Mouse (Mus musculus): ENCODE measurements around the gene 4931406C07Rik. TPM values are rescaled to one million over a fixed set of nuclear protein-coding genes. Genes with fewer than 3 reads are reported as not detected.

Gene 4931406C07Rik
- polyA plus RNA-seq, 1 experiment, result 5.2 TPM

GRCm38 (mm10) chr9:15297112-15297511, 9.1 kb downstream of the 4931406C07Rik start:
- Histone ChIP-seq H3K4me3 (replicated peaks) (no peak overlapping the region), H3K27me3 (replicated peaks) (no peaks in the 10 kb centered on the region), H3K36me3 (replicated peaks; ENCODE audit: low read length) (peaks cover 71% of the 10 kb centered on the region), H3K4me1 (peaks cover 47% of the 10 kb centered on the region), H3K9me3 (no peaks in the 10 kb centered on the region)
- TF ChIP-seq FLI1 (IDR thresholded peaks at IDR 0.05; ENCODE audit: low read length) (no peak), GATA1 (IDR thresholded peaks at IDR 0.05; ENCODE audit: borderline replicate concordance, low read length) (no peak)

GRCm38 (mm10) chr9:15289251-15289650, 17.0 kb downstream of the 4931406C07Rik start:
- Histone ChIP-seq H3K4me3 (replicated peaks) (peak overlapping the region; percentile 50), H3K27me3 (replicated peaks) (no peaks in the 10 kb centered on the region), H3K4me1 (peaks cover 69% of the 10 kb centered on the region), H3K36me3 (replicated peaks; ENCODE audit: low read length) (peaks cover 89% of the 10 kb centered on the region), H3K9me3 (no peaks in the 10 kb centered on the region)
- peak; percentile 96 for TF ChIP-seq GATA1 (IDR thresholded peaks at IDR 0.05; ENCODE audit: borderline replicate concordance, low read length)
- TF ChIP-seq FLI1 (IDR thresholded peaks at IDR 0.05; ENCODE audit: low read length), result peak; percentile 86

- H3K27me3 ChIP-seq (replicated peaks), result no peaks in the 10 kb centered on the region
- no peak overlapping the region for H3K4me3 ChIP-seq (replicated peaks)
- TF ChIP-seq GATA1 (IDR thresholded peaks at IDR 0.05; ENCODE audit: borderline replicate concordance, low read length), result no peak
- no peaks in the 10 kb centered on the region for H3K9me3 ChIP-seq
- peaks cover 68% of the 10 kb centered on the region for H3K4me1 ChIP-seq
- peaks cover 91% of the 10 kb centered on the region for H3K36me3 ChIP-seq (replicated peaks; ENCODE audit: low read length)
Measured at GRCm38 (mm10) chr9:15288402-15288801, 17.8 kb downstream of the 4931406C07Rik start.

- Histone ChIP-seq H3K9me3 (no peaks in the 10 kb centered on the region), H3K4me3 (replicated peaks) (no peak overlapping the region), H3K36me3 (replicated peaks; ENCODE audit: low read length) (peaks cover 89% of the 10 kb centered on the region), H3K4me1 (peaks cover 63% of the 10 kb centered on the region), H3K27me3 (replicated peaks) (no peaks in the 10 kb centered on the region)
- TF ChIP-seq FLI1 (IDR thresholded peaks at IDR 0.05; ENCODE audit: low read length) (no peak), GATA1 (IDR thresholded peaks at IDR 0.05; ENCODE audit: borderline replicate concordance, low read length) (no peak)
Measured at GRCm38 (mm10) chr9:15287846-15288245, 18.4 kb downstream of the 4931406C07Rik start.

GRCm38 (mm10) chr9:15285443-15285842, 20.8 kb downstream of the 4931406C07Rik start:
- Histone ChIP-seq H3K36me3 (replicated peaks; ENCODE audit: low read length) (peaks cover 73% of the 10 kb centered on the region), H3K27me3 (replicated peaks) (no peaks in the 10 kb centered on the region), H3K4me3 (replicated peaks) (no peak overlapping the region), H3K9me3 (no peaks in the 10 kb centered on the region), H3K4me1 (peaks cover 60% of the 10 kb centered on the region)
- TF ChIP-seq GATA1 (IDR thresholded peaks at IDR 0.05; ENCODE audit: borderline replicate concordance, low read length) (no peak), FLI1 (IDR thresholded peaks at IDR 0.05; ENCODE audit: low read length) (no peak)

- Histone ChIP-seq H3K36me3 (replicated peaks; ENCODE audit: low read length) (peaks cover 54% of the 10 kb centered on the region), H3K4me1 (peaks cover 49% of the 10 kb centered on the region), H3K4me3 (replicated peaks) (peak overlapping the region; percentile 94)
Measured at GRCm38 (mm10) chr9:15280491-15280879, 25.8 kb downstream of the 4931406C07Rik start.

GRCm38 (mm10) chr9:15279649-15280490, 26.4 kb downstream of the 4931406C07Rik start, which contains the start of gene Med17:
Gene Med17 (minus strand): TSS chr9:15279931.
- H3K36me3 ChIP-seq (replicated peaks; ENCODE audit: low read length), result peaks cover 54% of the 10 kb centered on the region
- TF ChIP-seq FLI1 (IDR thresholded peaks at IDR 0.05; ENCODE audit: low read length) (peak; percentile 74; the same call in 1 of the 2 replicates), GATA1 (IDR thresholded peaks at IDR 0.05; ENCODE audit: borderline replicate concordance, low read length) (no peak)
- H3K4me3 ChIP-seq (replicated peaks), result peak within 1 kb of the TSS; percentile 94
- H3K9me3 ChIP-seq, result no peaks in the 10 kb centered on the region
- no peaks in the 10 kb centered on the region for H3K27me3 ChIP-seq (replicated peaks)
- H3K4me1 ChIP-seq, result peaks cover 47% of the 10 kb centered on the region

More at GRCm38 (mm10) chr9:15280491-15280879, 25.8 kb downstream of the 4931406C07Rik start:
- Histone ChIP-seq H3K27me3 (replicated peaks) (no peaks in the 10 kb centered on the region), H3K9me3 (no peaks in the 10 kb centered on the region)
- TF ChIP-seq GATA1 (IDR thresholded peaks at IDR 0.05; ENCODE audit: borderline replicate concordance, low read length) (no peak), FLI1 (IDR thresholded peaks at IDR 0.05; ENCODE audit: low read length) (no peak)

GRCm38 (mm10) chr9:15279139-15279648, 27.1 kb downstream of the 4931406C07Rik start:
- Histone ChIP-seq H3K4me1 (peaks cover 47% of the 10 kb centered on the region), H3K27me3 (replicated peaks) (no peaks in the 10 kb centered on the region), H3K36me3 (replicated peaks; ENCODE audit: low read length) (peaks cover 55% of the 10 kb centered on the region), H3K4me3 (replicated peaks) (peak overlapping the region; percentile 94), H3K9me3 (no peaks in the 10 kb centered on the region)
- no peak for TF ChIP-seq GATA1 (IDR thresholded peaks at IDR 0.05; ENCODE audit: borderline replicate concordance, low read length)
- no peak for TF ChIP-seq FLI1 (IDR thresholded peaks at IDR 0.05; ENCODE audit: low read length)

GRCm38 (mm10) chr9:15278343-15278742, 27.9 kb downstream of the 4931406C07Rik start:
- peak overlapping the region; percentile 76 for H3K4me3 ChIP-seq (replicated peaks)
- peaks cover 47% of the 10 kb centered on the region for H3K4me1 ChIP-seq
- H3K36me3 ChIP-seq (replicated peaks; ENCODE audit: low read length), result peaks cover 55% of the 10 kb centered on the region
- no peaks in the 10 kb centered on the region for H3K9me3 ChIP-seq
- H3K27me3 ChIP-seq (replicated peaks), result no peaks in the 10 kb centered on the region
- TF ChIP-seq GATA1 (IDR thresholded peaks at IDR 0.05; ENCODE audit: borderline replicate concordance, low read length), result no peak
- TF ChIP-seq FLI1 (IDR thresholded peaks at IDR 0.05; ENCODE audit: low read length), result no peak

GRCm38 (mm10) chr9:15276855-15277254, 29.4 kb downstream of the 4931406C07Rik start:
- Histone ChIP-seq H3K36me3 (replicated peaks; ENCODE audit: low read length) (peaks cover 60% of the 10 kb centered on the region), H3K4me1 (peaks cover 42% of the 10 kb centered on the region), H3K4me3 (replicated peaks) (peak overlapping the region; percentile 35), H3K9me3 (no peaks in the 10 kb centered on the region), H3K27me3 (replicated peaks) (no peaks in the 10 kb centered on the region)
- no peak for TF ChIP-seq FLI1 (IDR thresholded peaks at IDR 0.05; ENCODE audit: low read length)
- TF ChIP-seq GATA1 (IDR thresholded peaks at IDR 0.05; ENCODE audit: borderline replicate concordance, low read length), result no peak
